Mouse (Mus musculus): ENCODE data around the gene Kcnh1.

- TF ChIP-seq POLR2A (IDR thresholded peaks at IDR 0.05; ENCODE audit: insufficient read length, low read depth) = no peak
- no peak for TF ChIP-seq POLR2AphosphoS2 (IDR thresholded peaks at IDR 0.05; ENCODE audit: insufficient read length, low read depth)
- no peak for TF ChIP-seq MYOD1 (IDR thresholded peaks at IDR 0.05; ENCODE audit: control insufficient read depth in 1 of 3, insufficient read length in 2 of 3, low read depth in 2 of 3)
- no peak for TF ChIP-seq E2F4 (IDR thresholded peaks at IDR 0.05; ENCODE audit: insufficient read depth)
- TF ChIP-seq CEBPB (IDR thresholded peaks at IDR 0.05; ENCODE audit: insufficient read depth, poor library complexity, severe bottlenecking) = no peak
Observed at GRCm38 (mm10) chr1:192481446-192481845, 290.9 kb downstream of the Kcnh1 start.
